Mouse (Mus musculus): Measurements from ENCODE around the gene Magi1. TPM values are rescaled to one million over a fixed set of nuclear protein-coding genes. Genes with fewer than 3 reads are reported as not detected.

Gene Magi1
- polyA plus RNA-seq, 1 experiment from 2014 or later = 28.5 TPM

DNA sequence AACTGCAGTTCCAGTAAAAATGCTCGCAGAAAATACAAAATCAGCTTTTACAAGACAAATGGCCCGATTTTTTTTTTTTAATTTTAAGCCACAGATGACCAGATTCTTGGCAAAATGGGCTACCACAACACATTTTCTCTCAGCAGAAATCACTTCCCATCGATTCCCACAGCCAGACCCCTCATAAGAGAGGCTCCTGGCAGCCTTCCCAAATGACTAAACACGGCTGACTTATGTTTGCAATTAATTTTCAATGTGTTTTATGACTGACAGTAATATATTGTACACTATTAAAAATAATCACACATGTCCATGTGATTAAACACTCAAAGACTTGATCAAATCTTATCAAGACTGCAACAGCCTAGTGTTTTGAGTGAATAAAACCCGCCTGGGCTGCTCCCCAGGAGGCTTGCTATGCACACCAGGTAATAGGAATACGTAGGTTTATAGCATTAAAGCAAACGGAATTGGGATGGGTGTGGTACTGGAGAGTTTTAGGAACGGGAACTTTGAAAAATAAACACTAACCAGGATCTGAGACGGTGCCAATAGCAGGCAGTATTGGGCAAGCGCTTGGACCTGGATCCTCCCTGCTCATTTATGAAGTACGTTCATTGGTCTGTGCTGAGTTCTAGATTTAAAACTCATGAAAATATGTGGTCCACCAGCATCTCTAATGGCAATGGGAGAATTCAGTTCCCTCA is 176.2 kb downstream of the Magi1 start:
- H3K27me3 ChIP-seq (ENCODE audit: control insufficient read depth, insufficient read depth, low read length) = no peaks in the 10 kb centered on the region
- DNase-seq (ENCODE audit: low spot score, missing footprints) (no peak), ATAC-seq (ENCODE audit: low FRiP score) (no peak)
- no peaks in the 10 kb centered on the region for H3K9me3 ChIP-seq (ENCODE audit: control insufficient read depth, low read length)
- no peaks in the 10 kb centered on the region for H3K4me1 ChIP-seq (ENCODE audit: control insufficient read depth, insufficient read depth, low read length)
- no peak overlapping the region for H3K9ac ChIP-seq (ENCODE audit: low read length)
- 86% methylated on average over 11 of the region's 11 CpGs for WGBS
- H3K27ac ChIP-seq (ENCODE audit: low read depth, low read length) = no peak overlapping the region
- no peak overlapping the region for H3K4me3 ChIP-seq (ENCODE audit: low read depth, low read length)
- H3K4me2 ChIP-seq = no peak overlapping the region
- no peaks in the 10 kb centered on the region for H3K36me3 ChIP-seq (ENCODE audit: control insufficient read depth, insufficient read depth, low read length)

DNA sequence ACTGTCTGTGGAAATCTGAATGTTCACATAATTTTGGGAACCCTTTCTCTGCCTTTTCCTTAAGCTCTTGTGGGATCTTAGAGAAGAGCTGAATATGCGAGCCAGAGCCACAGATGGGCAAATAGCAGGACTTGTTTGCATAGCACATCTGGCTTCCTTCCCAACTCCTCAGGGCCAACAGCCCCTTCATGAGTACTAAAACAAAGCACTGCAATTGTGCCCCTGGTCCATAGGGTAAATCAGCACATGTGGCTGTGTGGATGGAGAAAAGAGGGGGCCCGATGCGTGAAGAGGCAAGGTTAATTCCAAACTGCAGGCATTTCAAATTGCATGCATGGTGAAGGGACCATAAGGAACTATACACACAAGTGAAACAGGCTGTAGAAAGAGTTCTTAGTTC is 180.1 kb downstream of the Magi1 start:
- DNase-seq (ENCODE audit: low spot score, missing footprints) = no peak
- no peaks in the 10 kb centered on the region for H3K27me3 ChIP-seq (ENCODE audit: control insufficient read depth, insufficient read depth, low read length)
- H3K9me3 ChIP-seq (ENCODE audit: control insufficient read depth, low read length) = no peaks in the 10 kb centered on the region
- H3K4me3 ChIP-seq (ENCODE audit: low read depth, low read length) = no peak overlapping the region
- no peaks in the 10 kb centered on the region for H3K4me1 ChIP-seq (ENCODE audit: control insufficient read depth, insufficient read depth, low read length)
- WGBS = 72% methylated on average over 3 of the region's 3 CpGs
- H3K36me3 ChIP-seq (ENCODE audit: control insufficient read depth, insufficient read depth, low read length) = no peaks in the 10 kb centered on the region
- no peak overlapping the region for H3K4me2 ChIP-seq
- H3K27ac ChIP-seq (ENCODE audit: low read depth, low read length) = no peak overlapping the region
- no peak overlapping the region for H3K9ac ChIP-seq (ENCODE audit: low read length)
- no peak for ATAC-seq (ENCODE audit: low FRiP score)

- no peaks in the 10 kb centered on the region for H3K27me3 ChIP-seq (ENCODE audit: control insufficient read depth, insufficient read depth, low read length)
- no peak overlapping the region for H3K4me2 ChIP-seq
- no peak for DNase-seq (ENCODE audit: low spot score, missing footprints)
- no peak overlapping the region for H3K4me3 ChIP-seq (ENCODE audit: low read depth, low read length)
- ATAC-seq (ENCODE audit: low FRiP score) = no peak
- H3K36me3 ChIP-seq (ENCODE audit: control insufficient read depth, insufficient read depth, low read length) = no peaks in the 10 kb centered on the region
- no peak overlapping the region for H3K9ac ChIP-seq (ENCODE audit: low read length)
- H3K4me1 ChIP-seq (ENCODE audit: control insufficient read depth, insufficient read depth, low read length) = no peaks in the 10 kb centered on the region
- no peaks in the 10 kb centered on the region for H3K9me3 ChIP-seq (ENCODE audit: control insufficient read depth, low read length)
- 55% methylated on average over 5 of the region's 5 CpGs for WGBS
- H3K27ac ChIP-seq (ENCODE audit: low read depth, low read length) = no peak overlapping the region
Observed at GRCm38 (mm10) chr6:94101256-94101655, 182.5 kb downstream of the Magi1 start.

- DNase-seq (ENCODE audit: low spot score, missing footprints) (no peak), ATAC-seq (ENCODE audit: low FRiP score) (no peak)
- no peak overlapping the region for H3K4me2 ChIP-seq
- H3K4me1 ChIP-seq (ENCODE audit: control insufficient read depth, insufficient read depth, low read length) = peaks cover 3% of the 10 kb centered on the region; the same call in 1 of the 2 replicates
- no peak overlapping the region for H3K9ac ChIP-seq (ENCODE audit: low read length)
- no peaks in the 10 kb centered on the region for H3K9me3 ChIP-seq (ENCODE audit: control insufficient read depth, low read length)
- no peaks in the 10 kb centered on the region for H3K27me3 ChIP-seq (ENCODE audit: control insufficient read depth, insufficient read depth, low read length)
- H3K4me3 ChIP-seq (ENCODE audit: low read depth, low read length) = no peak overlapping the region
- no peak overlapping the region for H3K27ac ChIP-seq (ENCODE audit: low read depth, low read length)
- WGBS = 51% methylated on average over 4 of the region's 4 CpGs
- H3K36me3 ChIP-seq (ENCODE audit: control insufficient read depth, insufficient read depth, low read length) = no peaks in the 10 kb centered on the region
Observed at GRCm38 (mm10) chr6:94094924-94095685, 188.6 kb downstream of the Magi1 start.

DNA sequence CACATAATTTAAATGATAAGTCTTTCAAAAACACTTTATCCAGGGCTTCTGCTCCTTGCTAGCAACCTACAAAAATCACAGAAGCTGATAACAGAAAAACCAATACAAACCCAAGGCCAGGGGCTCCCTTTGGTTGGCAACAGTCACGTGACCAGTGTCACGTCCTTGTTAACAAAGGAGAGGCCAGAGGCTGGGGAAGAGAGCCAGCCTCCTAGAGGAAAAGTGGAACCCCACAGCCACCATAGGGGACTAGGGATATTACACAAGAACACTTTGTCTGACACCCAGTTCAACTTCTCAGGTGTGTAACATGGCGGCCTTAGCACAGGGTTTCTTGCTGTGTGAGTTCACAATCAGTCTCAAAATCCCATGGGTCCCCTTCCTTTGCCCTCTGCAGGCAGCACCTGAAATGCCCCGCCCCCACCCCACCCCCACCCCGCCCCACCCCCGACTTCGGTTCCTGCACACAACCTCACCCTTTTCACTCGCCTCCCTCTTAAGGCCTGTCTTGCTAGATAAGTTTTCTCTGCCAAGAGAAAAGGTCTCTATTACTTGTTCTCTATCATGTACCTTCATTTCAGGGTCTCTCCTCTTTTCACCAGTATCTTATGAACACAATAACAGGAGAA is 190.6 kb downstream of the Magi1 start:
- DNase-seq (ENCODE audit: low spot score, missing footprints) (no peak), ATAC-seq (ENCODE audit: low FRiP score) (no peak)
- no peaks in the 10 kb centered on the region for H3K9me3 ChIP-seq (ENCODE audit: control insufficient read depth, low read length)
- no peak overlapping the region for H3K4me2 ChIP-seq
- no peaks in the 10 kb centered on the region for H3K36me3 ChIP-seq (ENCODE audit: control insufficient read depth, insufficient read depth, low read length)
- 41% methylated on average over 8 of the region's 8 CpGs for WGBS
- no peak overlapping the region for H3K27ac ChIP-seq (ENCODE audit: low read depth, low read length)
- no peaks in the 10 kb centered on the region for H3K27me3 ChIP-seq (ENCODE audit: control insufficient read depth, insufficient read depth, low read length)
- no peak overlapping the region for H3K9ac ChIP-seq (ENCODE audit: low read length)
- peaks cover 3% of the 10 kb centered on the region; the same call in 1 of the 2 replicates for H3K4me1 ChIP-seq (ENCODE audit: control insufficient read depth, insufficient read depth, low read length)
- no peak overlapping the region for H3K4me3 ChIP-seq (ENCODE audit: low read depth, low read length)

GRCm38 (mm10) chr6:94092500-94092899 is 191.2 kb downstream of the Magi1 start:
- no peak overlapping the region for H3K27ac ChIP-seq (ENCODE audit: low read depth, low read length)
- DNase-seq (ENCODE audit: low spot score, missing footprints) = no peak
- H3K4me3 ChIP-seq (ENCODE audit: low read depth, low read length) = no peak overlapping the region
- no peaks in the 10 kb centered on the region for H3K36me3 ChIP-seq (ENCODE audit: control insufficient read depth, insufficient read depth, low read length)
- no peak overlapping the region for H3K9ac ChIP-seq (ENCODE audit: low read length)
- 88% methylated on average over 4 of the region's 4 CpGs for WGBS
- no peaks in the 10 kb centered on the region for H3K27me3 ChIP-seq (ENCODE audit: control insufficient read depth, insufficient read depth, low read length)
- no peak overlapping the region for H3K4me2 ChIP-seq
- no peaks in the 10 kb centered on the region for H3K9me3 ChIP-seq (ENCODE audit: control insufficient read depth, low read length)
- peaks cover 3% of the 10 kb centered on the region; the same call in 1 of the 2 replicates for H3K4me1 ChIP-seq (ENCODE audit: control insufficient read depth, insufficient read depth, low read length)
- ATAC-seq (ENCODE audit: low FRiP score) = no peak

GRCm38 (mm10) chr6:94086855-94087254 is 196.9 kb downstream of the Magi1 start:
- WGBS = 72% methylated on average over 2 of the region's 2 CpGs
- Histone ChIP-seq H3K4me1 (ENCODE audit: control insufficient read depth, insufficient read depth, low read length) (peaks cover 11% of the 10 kb centered on the region; the same call in 1 of the 2 replicates), H3K27me3 (ENCODE audit: control insufficient read depth, insufficient read depth, low read length) (no peaks in the 10 kb centered on the region; the same call in 1 of the 2 replicates), H3K36me3 (ENCODE audit: control insufficient read depth, insufficient read depth, low read length) (no peaks in the 10 kb centered on the region), H3K4me3 (ENCODE audit: low read depth, low read length) (no peak overlapping the region), H3K27ac (ENCODE audit: low read depth, low read length) (no peak overlapping the region), H3K4me2 (no peak overlapping the region), H3K9me3 (ENCODE audit: control insufficient read depth, low read length) (no peaks in the 10 kb centered on the region), H3K9ac (ENCODE audit: low read length) (no peak overlapping the region)
- no peak for DNase-seq (ENCODE audit: low spot score, missing footprints)
- no peak for ATAC-seq (ENCODE audit: low FRiP score)

- no peak overlapping the region for H3K4me3 ChIP-seq (ENCODE audit: low read depth, low read length)
- no peak overlapping the region for H3K9ac ChIP-seq (ENCODE audit: low read length)
- ATAC-seq (ENCODE audit: low FRiP score) (peak; percentile 84), DNase-seq (ENCODE audit: low spot score, missing footprints) (peak; percentile 91)
- no peaks in the 10 kb centered on the region for H3K36me3 ChIP-seq (ENCODE audit: control insufficient read depth, insufficient read depth, low read length)
- peaks cover 11% of the 10 kb centered on the region; the same call in 1 of the 2 replicates for H3K4me1 ChIP-seq (ENCODE audit: control insufficient read depth, insufficient read depth, low read length)
- no peak overlapping the region for H3K4me2 ChIP-seq
- no peaks in the 10 kb centered on the region for H3K9me3 ChIP-seq (ENCODE audit: control insufficient read depth, low read length)
- 10% methylated on average over 5 of the region's 5 CpGs for WGBS
- no peaks in the 10 kb centered on the region; the same call in 1 of the 2 replicates for H3K27me3 ChIP-seq (ENCODE audit: control insufficient read depth, insufficient read depth, low read length)
- peak overlapping the region; percentile 22; the same call in 1 of the 2 replicates for H3K27ac ChIP-seq (ENCODE audit: low read depth, low read length)
Observed at GRCm38 (mm10) chr6:94084752-94085151, 199.0 kb downstream of the Magi1 start.

DNA sequence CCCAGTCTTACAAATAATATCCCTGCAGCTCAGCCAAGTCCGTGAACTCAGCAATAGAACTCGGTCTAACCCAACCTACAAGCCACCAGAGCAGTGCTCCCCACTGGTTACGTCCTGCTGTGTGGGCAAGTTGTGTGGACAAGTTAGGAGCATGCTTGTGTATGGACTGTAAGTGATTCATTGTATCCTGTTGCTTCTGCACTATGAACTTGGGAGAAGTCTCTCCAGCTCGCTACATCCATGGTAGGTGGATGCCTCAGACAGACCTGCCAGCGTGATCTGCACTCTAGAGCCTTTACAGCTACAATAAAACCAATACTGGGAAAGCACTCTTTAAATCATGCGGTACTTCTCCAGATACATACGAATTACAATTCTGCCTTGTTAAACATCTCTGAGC is 200.3 kb downstream of the Magi1 start:
- no peaks in the 10 kb centered on the region; the same call in 1 of the 2 replicates for H3K27me3 ChIP-seq (ENCODE audit: control insufficient read depth, insufficient read depth, low read length)
- DNase-seq (ENCODE audit: low spot score, missing footprints) (no peak), ATAC-seq (ENCODE audit: low FRiP score) (no peak)
- H3K4me2 ChIP-seq = no peak overlapping the region
- 94% methylated on average over 7 of the region's 7 CpGs for WGBS
- H3K27ac ChIP-seq (ENCODE audit: low read depth, low read length) = no peak overlapping the region
- peaks cover 11% of the 10 kb centered on the region; the same call in 1 of the 2 replicates for H3K4me1 ChIP-seq (ENCODE audit: control insufficient read depth, insufficient read depth, low read length)
- no peak overlapping the region for H3K9ac ChIP-seq (ENCODE audit: low read length)
- no peaks in the 10 kb centered on the region for H3K9me3 ChIP-seq (ENCODE audit: control insufficient read depth, low read length)
- H3K4me3 ChIP-seq (ENCODE audit: low read depth, low read length) = no peak overlapping the region
- no peaks in the 10 kb centered on the region for H3K36me3 ChIP-seq (ENCODE audit: control insufficient read depth, insufficient read depth, low read length)
